Mouse (Mus musculus) heart, adult 9 months (tissue): ENCODE measurements around the gene Slitrk1.

Experiments used
- DNase-seq, 2 experiments: peaks; one replicate each; pipeline ENCODE4 v3.0.0; 2022; ENCODE audit warnings: low spot score in 2 of 2

The Slitrk1 gene

DNA sequence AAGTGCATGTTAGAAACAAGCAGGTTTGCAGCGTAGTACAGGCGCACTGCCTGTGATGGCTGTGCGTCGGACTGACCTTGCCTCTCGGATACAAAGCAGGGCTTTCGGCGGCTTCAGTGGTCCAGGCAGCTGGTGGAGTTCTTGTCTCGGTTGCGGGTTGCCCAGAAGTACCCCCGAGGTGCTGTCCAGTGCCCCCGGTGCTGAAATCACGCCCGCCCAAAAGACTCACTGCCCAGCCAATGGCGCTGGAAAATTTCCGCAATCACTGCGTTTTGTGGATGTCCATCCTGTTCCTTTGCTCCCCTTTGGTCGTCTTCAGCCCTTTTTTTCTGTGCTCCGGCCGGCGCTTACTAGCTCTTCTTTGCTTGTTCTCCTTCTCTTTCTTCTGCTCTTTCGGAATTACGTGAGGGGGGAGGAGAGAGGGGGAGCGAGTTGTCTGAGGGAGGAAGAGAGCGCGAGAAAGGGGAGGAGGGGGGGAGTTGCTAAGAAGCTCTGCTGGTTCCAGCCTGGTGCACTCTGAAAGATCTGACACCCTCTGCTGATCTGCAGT, at the start of gene Slitrk1:
Gene Slitrk1 (minus strand): TSS at position 445 of the 550 bp plus-strand sequence.
- DNase-seq: no peak

DNA sequence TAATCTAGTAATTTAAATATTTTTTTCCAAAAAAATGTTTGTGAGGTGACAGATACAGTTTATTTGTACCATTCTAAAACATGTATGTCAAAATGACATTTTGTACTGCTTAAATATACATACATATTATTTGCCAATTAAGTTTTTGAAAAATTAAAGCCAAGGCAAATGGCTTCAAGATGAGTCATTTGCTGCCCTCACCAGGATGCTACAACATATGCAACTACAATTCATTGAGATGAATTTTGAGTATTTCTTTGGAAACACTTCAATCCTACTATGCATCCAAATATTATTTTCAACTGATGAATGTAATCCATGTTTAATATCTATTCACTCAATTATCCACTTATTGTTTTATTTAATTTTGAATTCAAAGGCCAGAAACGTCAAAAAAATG, 21.8 kb upstream of the Slitrk1 start:
- no peak for DNase-seq

DNA sequence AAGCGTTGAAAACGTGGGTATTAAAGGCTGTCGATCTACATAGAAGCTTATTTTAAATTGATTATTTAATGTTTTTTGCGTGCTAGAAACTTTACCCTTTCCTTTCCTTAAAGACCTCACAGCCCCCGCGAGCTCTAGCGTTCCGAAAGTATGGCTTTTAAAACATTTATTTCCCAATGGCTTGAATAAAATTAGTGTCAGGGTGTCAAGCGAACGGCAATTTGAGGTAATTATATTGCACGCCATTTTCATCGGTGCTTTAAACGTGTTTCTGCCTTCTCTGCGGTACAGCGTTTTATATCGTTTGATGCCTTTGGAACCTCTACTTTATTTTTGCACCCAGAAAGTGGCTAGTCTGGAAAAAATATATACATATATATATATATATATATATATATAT, 378 bp upstream of the Slitrk1 start:
- no peak for DNase-seq

DNA sequence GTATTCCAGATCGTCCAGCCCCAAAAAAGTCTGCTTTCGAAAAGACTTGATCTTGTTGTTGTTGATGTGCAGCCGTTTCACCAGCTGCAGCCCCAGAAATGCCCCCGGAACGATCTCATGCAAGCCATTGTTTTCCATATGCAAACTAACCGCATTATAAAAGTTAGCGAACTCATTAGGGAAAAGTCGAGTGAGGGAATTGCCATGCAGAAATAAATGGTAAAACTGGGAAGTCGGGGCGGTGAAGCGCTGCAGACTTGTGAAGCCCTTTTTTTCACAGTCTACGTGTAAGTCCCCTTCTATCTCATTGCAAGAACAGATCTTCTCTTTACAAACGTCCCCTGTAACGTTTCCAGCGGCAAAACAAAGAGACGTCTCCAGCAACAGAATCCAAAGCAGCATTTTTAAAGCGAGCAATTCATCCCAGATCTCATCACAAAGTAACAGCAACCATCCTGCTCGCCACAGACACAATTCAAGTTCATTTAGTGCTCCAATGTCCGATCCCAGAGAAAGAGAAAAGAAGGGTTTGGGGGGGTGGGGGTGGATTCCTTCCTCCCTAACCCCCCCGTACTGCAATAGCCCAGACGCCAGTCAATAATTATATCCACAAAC, 975 bp downstream of the Slitrk1 start:
- no peak for DNase-seq

DNA sequence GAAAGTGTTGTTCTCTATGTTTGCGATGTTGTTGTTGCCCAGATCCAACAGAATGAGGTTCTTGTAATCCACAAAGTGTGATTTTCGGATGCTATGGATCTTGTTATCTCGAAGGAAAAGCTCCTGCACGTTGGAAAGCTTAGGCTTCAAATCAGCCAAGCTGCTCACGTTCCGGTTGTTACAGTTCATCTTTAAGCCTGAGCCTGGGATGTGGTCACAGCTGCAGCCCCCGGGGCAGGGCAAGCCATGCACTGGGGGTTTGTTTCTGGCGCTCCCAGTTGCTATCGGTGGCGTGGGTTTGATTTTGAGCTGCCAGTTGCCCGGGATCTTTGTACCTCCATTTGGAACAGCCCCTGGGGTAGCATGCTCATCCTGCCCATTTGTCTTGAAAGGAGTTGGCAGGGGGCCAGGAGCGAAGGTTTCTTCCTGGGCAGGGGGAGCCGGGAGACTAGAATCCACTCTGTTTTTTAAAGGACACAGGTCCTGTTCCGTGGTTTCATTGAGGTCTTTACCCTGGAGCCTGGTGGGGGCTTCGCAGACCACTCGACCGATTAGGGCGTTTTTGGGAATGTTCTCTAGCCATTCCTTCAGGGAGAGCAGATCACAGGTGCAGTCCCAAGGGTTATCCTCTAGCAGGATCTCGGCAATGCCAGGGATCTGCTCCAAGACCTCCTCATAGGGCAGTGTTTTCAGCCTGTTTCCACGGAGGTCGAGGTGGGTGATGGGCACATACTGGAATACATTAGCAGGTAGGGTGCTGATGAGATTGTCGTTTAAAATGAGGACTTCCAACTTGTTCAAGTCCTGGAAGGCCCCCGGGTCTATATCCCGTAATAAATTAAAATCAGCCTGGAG, 1.7 kb downstream of the Slitrk1 start:
- no peak for DNase-seq

DNA sequence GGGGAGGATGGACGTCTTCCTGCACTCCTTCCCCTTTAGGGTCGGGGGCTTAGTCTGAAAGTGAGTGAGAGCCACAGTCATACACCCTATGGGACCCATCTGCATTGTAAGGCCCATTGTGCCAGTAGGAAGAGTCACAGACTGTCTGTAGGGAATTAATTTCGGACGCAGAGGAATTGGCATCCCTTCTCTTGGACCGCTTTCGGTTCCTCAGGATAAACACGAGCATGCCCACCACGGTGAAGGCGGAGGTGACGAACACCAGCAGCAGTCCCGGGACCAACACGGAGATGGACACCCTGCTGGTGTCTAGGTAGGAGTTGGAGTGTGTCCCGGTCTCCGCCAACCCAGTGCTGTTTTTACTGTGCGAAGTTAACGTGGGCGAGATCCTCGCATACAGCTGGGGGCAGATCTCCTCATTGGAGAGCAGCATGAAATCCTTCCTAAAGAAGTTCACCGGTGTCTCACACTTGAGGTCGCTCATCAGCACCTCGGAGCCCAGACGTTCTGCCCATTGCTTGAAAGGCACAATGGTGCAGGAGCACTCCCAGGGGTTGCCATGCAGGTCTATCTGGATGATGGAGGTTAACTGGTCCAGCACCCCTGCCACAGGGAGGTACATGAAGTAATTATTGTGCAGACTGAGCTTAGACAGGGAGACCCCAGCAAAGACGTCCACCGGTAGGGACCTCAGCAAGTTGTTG, 2.7 kb downstream of the Slitrk1 start:
- DNase-seq: no peak

DNA sequence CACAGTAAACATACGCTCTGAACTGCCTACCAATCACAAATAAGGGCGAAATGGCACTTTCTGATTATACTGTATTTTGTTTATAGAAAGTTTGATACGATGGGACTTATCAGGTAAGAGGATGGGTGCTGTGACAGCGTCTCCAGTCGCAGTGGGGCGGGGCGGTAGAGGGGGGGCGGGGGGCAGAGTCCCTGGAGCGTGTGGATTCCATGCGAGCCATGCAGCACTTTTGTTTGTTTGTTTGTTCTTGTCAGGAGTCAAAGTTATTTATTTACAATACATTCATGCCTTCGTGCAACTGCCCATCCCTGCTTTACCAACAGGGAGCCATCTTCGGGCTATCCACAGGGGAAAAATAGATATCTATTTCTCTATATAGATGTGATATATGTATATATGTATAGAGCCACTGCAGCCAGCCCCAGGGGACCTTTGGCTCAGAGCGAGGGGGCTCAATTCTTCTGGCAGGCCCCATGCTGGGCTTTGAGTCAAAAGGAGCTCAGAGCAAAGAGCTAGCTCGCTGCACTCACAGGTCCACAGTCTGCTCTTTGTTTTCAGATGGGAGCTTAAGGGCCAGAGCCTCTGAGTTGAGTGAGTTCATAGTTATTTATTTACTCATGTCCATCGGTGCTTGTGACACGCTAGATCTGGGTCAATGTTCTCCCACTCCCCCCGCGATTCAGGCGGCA, 3.4 kb downstream of the Slitrk1 start:
- DNase-seq: no peak

DNA sequence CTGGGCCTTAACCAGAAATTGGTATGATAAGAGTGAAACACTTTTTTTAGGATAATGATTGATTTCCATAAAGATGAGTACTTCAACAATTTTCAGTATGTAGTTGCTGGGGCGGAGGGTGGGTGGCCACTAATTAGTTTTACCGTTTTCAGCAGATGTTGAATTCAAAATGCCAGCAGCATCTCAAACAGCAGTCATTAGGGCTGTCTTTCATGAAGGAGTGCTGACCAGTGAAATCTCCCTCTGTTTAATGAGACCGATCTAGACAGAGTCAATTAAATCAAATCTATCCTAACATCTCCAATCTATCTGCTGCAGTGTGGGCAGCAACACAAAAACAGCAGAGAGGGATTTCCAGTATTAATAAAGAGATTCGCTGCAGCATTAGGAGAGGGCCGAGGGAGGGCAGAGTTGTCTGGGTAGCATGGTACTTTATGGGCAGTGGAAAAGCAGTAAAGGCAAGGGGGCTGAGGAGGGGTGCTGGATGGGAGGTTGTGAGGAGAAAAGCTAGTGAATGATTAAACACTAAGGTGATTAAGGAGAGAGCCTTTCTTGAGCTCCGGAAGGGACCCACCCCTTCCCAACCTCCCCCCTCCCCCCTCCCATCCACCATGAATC, 4.5 kb downstream of the Slitrk1 start:
- no peak for DNase-seq

DNA sequence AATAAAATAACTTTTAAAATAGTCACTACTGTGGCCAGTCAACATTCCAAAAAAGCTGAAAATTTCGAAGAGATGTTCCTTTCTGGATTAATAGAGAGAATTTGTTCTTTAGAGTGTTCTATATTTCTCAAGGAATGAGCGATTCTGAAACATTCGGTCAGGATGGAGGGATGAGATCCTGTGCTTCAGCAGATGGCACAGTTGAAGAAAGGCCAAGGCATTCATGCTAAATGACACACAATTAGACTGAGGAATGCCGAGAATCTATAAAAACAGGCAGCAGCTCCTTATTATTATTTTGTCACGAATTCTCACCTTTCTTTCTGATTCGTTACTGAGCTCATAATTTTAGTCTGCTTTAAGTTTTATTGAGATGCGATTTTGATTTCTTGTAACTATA, 15.4 kb downstream of the Slitrk1 start:
- DNase-seq: no peak

DNA sequence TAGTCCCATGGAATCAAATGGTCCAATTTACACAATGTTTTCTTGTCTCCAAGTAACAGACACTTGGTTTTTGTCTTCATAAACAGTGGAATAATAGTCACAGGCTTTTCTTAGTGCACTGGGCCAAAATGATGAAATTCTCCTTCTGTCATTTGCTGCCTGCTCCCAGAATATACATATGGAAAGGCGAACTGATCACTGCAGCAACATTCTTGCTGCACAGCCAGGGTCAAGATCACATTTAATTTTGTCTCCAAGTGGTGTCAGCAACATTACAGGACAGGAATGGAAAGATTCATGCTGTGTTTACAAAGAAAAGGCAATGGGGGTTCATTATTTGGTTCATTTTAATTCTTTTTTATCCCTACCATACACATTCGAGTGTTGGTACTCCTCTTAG, 18.5 kb downstream of the Slitrk1 start:
- DNase-seq: no peak

DNA sequence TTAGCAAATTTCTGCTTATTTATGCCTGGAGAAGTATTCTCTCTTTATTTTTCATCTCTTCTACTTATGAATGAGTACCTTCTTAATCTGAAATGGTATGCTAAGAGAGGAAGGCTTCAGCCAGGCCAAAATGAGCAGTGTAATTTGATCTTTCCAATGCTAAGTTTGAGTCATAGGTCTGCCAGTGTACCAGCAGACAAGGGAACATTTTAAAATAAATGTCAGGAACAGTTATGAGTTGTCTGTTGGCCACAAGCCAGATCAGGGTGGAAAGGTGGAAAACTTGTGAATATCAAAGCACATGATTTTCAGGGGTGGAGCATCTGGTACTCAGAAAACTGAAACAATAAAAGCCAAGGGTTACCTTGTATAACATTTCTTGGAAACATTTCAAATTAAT, 46.1 kb downstream of the Slitrk1 start:
- DNase-seq: no peak

DNA sequence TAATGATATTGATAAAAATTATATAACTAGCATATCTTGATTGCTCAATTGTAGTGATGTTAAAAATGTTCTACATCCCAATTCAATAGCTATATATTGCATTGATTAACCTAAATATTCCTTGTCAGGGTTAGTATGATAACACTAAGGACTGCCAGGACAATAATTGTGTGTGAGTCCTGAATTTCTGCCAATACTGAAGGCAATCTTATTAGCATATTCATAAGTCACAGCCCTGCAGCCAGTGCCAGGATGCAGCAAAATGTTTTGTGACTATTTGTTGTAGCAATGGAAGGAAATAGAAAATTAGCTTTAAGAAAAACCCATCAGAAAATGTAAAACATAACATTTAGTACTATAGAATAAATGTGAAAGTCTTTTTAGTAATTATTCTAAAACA, 49.3 kb downstream of the Slitrk1 start:
- DNase-seq: no peak

DNA sequence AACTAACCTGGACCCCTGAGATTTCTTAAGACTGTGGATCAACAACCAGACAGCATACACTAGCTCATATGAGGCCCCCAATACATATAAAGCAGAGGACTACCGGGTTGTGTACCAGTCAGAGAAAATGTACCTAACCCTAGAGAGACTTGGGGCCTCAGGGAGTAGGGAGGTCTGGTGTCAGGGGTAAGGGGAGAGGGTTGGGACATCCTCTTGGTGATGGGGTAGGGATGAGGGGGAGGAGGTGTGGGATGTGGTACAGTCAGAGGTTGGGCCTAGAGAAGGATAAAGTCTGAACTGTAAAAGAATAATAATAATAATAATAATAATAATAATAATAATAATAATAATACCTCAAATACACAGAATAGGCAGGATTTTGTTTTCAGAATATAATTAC, 54.6 kb downstream of the Slitrk1 start:
- DNase-seq: no peak
